Mouse (Mus musculus): ENCODE measurements around the gene Gpx3. TPM values are rescaled to one million over a fixed set of nuclear protein-coding genes. Genes with fewer than 3 reads are reported as not detected.
A peak's percentile ranks its signal among the peaks of the same experiment; 100 is the strongest.

Gpx3 gene
- polyA plus RNA-seq, 1 experiment from 2014 or later: 29.0 TPM

DNA sequence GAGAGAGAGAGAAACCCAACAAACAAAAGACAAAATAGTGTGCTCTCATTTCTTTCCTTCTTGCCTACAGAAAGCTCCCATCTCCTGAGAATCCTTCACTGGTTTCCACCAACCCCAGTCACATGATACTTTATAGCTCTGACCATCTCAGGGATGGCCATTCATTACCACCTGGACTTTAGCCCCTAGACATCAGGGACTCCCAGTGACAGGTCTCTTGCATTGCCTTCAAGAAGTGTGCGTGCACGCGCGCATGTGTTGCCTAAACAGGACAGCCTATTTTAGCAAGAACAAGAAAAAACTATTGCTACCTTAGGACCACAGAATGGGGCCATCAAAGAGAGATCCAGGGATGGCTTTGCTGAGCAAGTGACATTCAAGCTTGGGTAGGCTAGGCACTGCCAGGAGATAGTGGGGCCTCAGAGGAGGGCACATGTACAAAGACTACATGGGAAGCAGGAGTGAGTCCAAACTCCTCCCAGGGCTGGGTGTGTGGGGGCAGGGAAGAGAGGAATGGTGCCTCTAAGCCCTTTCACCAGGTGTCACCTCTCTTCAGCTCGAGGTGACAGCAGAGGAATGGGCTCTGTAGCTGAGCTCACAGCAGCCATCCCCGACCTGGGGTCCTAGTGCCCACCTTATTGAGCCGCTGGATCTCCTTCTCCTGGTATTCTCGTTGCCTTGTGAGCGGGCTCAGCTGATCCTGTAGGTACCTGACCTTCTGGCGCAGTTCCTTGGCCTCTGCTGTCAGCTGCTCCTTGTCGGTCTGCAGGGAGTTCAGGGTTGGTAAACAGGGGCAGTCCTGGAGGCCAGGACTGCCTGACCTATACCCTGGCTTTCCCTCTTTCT is 18.1 kb downstream of the Gpx3 start:
- Histone ChIP-seq H3K4me2 (no peak overlapping the region), H3K9me3 (no peaks in the 10 kb centered on the region), H3K27me3 (no peaks in the 10 kb centered on the region), H3K4me3 (no peak overlapping the region), H3K27ac (no peak overlapping the region), H3K36me3 (peaks cover 92% of the 10 kb centered on the region), H3K4me1 (no peaks in the 10 kb centered on the region), H3K9ac (no peak overlapping the region)
- 73% methylated on average over 11 of the region's 11 CpGs for WGBS
- ATAC-seq (ENCODE audit: insufficient number of reproducible peaks, insufficient read depth, low FRiP score, low TSS enrichment, low read depth): no peak

DNA sequence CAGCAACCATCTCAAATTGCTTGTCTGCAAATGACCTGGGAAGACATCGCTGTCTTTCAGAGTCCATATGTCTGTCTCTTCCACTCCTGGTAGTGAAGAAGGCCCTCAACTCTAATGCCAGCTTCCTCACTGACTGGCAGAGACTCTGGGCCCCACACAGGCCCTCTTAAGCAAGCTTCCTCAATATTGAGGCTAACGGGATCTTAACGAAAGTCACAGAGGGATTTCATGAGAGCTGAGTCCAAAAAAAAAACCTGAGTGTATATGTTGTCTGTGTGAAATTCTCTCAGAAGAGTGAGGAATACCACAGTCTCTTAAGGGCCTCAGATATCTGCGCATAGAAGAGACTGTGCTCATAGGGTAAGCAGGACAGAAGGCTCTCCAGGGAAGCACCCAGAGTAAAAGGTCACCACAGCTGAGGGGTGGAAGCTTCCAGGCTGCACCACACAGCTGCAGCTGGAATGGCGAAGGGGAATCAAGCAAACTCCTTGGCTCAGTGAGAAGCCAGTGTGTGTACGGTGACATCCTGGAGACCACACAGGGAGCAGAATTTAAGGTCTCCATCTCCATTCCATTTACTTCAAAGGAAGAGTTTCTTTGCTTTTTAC is 18.8 kb downstream of the Gpx3 start:
- Histone ChIP-seq H3K4me3 (no peak overlapping the region), H3K36me3 (peaks cover 92% of the 10 kb centered on the region), H3K27ac (no peak overlapping the region), H3K27me3 (no peaks in the 10 kb centered on the region), H3K4me1 (no peaks in the 10 kb centered on the region), H3K4me2 (no peak overlapping the region), H3K9me3 (no peaks in the 10 kb centered on the region), H3K9ac (no peak overlapping the region)
- WGBS: 75% methylated on average over 6 of the region's 6 CpGs
- ATAC-seq (ENCODE audit: insufficient number of reproducible peaks, insufficient read depth, low FRiP score, low TSS enrichment, low read depth): no peak

DNA sequence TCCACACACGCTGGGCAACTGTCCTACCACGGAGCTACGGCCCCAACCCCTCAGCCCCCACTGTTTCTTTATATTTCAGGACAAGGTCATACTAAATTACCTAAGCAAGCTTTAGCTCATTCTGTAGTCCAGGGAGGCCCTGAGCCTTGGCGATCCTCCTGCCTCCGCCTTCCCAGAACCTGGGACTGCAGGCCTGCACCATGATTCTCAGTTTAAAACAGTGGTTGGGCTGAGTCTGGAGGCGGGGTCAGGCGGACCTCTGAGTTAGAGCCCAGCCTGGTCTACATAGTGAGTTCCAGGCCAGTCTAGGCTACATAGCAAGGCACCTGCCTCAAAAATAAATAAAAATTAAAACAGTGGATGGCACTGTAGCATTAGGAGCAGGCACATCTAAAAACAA is 19.5 kb downstream of the Gpx3 start:
- Histone ChIP-seq H3K36me3 (peaks cover 94% of the 10 kb centered on the region), H3K9ac (no peak overlapping the region), H3K27ac (no peak overlapping the region), H3K9me3 (no peaks in the 10 kb centered on the region), H3K27me3 (no peaks in the 10 kb centered on the region), H3K4me2 (no peak overlapping the region), H3K4me1 (no peaks in the 10 kb centered on the region), H3K4me3 (no peak overlapping the region)
- 0 out of 2 replicates have a peak, but pooled peaks have one; percentile 41 for ATAC-seq (ENCODE audit: insufficient number of reproducible peaks, insufficient read depth, low FRiP score, low TSS enrichment, low read depth)
- WGBS: 55% methylated on average over 7 of the region's 7 CpGs

DNA sequence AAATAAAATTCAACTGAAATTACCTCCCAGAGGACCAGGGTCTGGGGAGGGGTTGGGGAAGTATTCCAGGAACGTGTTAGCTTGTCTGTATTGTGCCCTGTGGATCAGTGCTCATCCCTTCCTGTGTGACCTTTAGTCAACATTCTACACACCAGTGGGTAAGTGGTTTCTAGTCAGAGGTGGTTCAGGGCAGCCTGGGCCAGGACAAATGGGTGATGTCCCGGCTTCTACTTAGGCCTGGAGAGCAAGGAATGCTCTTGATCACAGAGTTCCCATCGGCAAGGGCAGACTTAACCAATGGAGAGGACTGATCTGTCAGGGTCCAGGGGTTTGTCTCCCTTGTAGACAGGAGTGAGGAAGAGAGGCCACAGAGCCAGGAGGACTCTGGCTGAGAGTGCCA is 20.2 kb downstream of the Gpx3 start:
- Histone ChIP-seq H3K27ac (no peak overlapping the region), H3K36me3 (peaks cover 94% of the 10 kb centered on the region), H3K9me3 (no peaks in the 10 kb centered on the region), H3K4me1 (no peaks in the 10 kb centered on the region), H3K9ac (no peak overlapping the region), H3K4me2 (no peak overlapping the region), H3K4me3 (no peak overlapping the region), H3K27me3 (no peaks in the 10 kb centered on the region)
- ATAC-seq (ENCODE audit: insufficient number of reproducible peaks, insufficient read depth, low FRiP score, low TSS enrichment, low read depth): no peak
- 90% methylated on average over 3 of the region's 3 CpGs for WGBS

DNA sequence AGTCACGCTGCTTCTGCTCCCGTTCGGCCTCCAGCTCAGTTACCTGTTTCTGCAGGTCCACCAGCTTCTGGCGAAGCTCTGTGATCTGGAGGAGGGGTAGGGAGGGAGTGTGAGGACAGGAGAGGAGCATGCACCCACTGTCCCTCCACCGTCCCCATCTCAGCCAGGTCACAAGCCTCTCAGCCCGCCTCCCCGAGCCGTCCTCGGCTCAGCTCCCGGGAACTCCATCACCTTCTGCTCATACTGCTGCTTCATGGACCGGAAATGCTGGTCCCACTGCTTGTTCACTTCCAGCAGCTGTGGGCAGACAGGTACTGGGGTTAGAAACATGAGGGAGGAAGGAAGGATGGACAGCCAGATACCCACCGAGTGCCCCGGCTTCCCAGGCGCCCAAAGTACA is 21.9 kb downstream of the Gpx3 start:
- Histone ChIP-seq H3K4me1 (no peaks in the 10 kb centered on the region), H3K9me3 (no peaks in the 10 kb centered on the region), H3K4me2 (no peak overlapping the region), H3K27ac (no peak overlapping the region), H3K4me3 (no peak overlapping the region), H3K27me3 (no peaks in the 10 kb centered on the region), H3K36me3 (peaks cover 91% of the 10 kb centered on the region), H3K9ac (no peak overlapping the region)
- ATAC-seq (ENCODE audit: insufficient number of reproducible peaks, insufficient read depth, low FRiP score, low TSS enrichment, low read depth): no peak
- 93% methylated on average over 14 of the region's 14 CpGs for WGBS

DNA sequence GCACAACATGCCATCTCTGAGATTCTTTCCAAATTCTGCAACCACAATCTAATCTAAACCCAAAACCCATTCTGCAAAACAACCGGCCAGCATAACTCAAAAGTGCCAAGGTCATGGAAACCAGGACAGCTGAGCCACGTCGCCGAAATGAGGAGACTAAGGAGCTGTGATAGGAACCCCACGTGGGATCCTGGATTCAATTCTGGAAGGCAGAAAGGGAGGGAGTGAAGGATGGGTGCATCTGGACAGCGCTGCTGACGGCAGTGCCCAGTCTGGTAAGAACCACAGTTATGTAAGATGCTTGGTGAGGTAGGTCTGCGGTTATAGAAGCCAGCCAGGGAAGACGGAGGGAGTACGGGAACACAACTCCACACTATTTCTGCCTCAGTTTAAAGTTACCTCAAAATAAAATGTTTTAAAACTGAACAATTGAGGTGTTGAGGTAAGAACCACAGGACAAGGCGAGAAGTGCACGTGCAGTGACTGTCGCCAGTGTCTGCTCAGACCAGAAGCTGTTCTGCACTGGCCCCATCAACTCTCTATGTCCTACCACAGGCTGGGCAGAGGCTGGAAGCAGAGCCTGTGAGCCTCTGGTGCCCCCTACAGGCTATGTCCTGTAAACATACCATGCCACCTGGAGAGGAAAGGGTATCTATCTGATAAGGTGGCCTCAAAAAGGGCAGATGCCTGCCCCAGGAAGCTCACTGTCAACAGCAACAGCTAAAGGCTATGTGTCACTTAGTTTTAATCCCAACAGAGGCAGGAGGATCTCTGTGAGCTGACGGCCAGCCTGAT is 25.3 kb downstream of the Gpx3 start:
- H3K4me1 ChIP-seq: no peaks in the 10 kb centered on the region
- peaks cover 91% of the 10 kb centered on the region for H3K36me3 ChIP-seq
- no peak overlapping the region for H3K27ac ChIP-seq
- ATAC-seq (ENCODE audit: insufficient number of reproducible peaks, insufficient read depth, low FRiP score, low TSS enrichment, low read depth): no peak
- H3K4me3 ChIP-seq: no peak overlapping the region
- H3K9ac ChIP-seq: no peak overlapping the region
- H3K27me3 ChIP-seq: no peaks in the 10 kb centered on the region
- no peaks in the 10 kb centered on the region for H3K9me3 ChIP-seq
- no peak overlapping the region for H3K4me2 ChIP-seq
- 81% methylated on average over 14 of the region's 14 CpGs for WGBS

DNA sequence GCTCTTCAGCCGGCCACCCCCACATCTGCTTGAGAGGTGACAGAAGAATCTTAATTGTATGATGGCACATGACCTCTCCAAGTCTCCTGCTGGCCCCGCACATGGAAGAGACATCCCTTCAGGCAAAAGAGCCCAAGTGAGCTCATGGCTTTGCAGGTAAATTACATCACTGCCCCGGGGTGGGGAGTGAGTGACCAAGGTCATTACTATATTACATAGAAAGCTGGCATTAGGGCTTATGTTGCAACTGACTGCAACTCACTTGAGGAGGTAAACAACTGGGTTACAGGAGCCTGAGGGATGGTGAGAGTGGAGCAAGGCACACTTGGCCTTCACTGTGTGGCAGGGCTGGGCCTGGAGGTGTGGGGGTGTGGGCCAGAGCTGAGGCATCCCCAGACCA is 26.0 kb downstream of the Gpx3 start:
- Histone ChIP-seq H3K9me3 (no peaks in the 10 kb centered on the region), H3K36me3 (peaks cover 89% of the 10 kb centered on the region), H3K4me1 (no peaks in the 10 kb centered on the region), H3K27me3 (no peaks in the 10 kb centered on the region), H3K27ac (no peak overlapping the region), H3K4me2 (no peak overlapping the region), H3K4me3 (no peak overlapping the region), H3K9ac (no peak overlapping the region)
- no peak for ATAC-seq (ENCODE audit: insufficient number of reproducible peaks, insufficient read depth, low FRiP score, low TSS enrichment, low read depth)
- WGBS: 87% methylated on average over 3 of the region's 3 CpGs

DNA sequence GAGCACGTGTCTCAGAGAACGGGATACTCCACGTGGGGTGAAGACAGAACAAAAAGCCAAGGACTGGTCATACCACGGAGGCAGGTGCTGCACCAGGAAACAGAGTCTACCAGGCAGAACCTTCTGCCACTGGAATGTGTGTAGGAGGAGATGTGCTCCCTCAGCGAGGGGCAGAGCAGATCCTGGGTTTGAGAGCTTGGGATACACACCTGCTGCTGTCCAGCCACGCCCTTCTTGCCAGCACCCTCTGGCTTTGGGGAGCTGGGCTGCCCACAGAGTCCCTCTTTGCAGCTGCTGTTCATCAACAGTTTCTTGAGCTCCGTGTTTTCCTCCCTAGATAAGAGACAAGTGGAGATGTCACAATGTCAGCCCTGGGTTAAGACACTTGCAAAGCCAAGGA is 26.6 kb downstream of the Gpx3 start:
- no peaks in the 10 kb centered on the region for H3K4me1 ChIP-seq
- WGBS: 84% methylated on average over 7 of the region's 7 CpGs

DNA sequence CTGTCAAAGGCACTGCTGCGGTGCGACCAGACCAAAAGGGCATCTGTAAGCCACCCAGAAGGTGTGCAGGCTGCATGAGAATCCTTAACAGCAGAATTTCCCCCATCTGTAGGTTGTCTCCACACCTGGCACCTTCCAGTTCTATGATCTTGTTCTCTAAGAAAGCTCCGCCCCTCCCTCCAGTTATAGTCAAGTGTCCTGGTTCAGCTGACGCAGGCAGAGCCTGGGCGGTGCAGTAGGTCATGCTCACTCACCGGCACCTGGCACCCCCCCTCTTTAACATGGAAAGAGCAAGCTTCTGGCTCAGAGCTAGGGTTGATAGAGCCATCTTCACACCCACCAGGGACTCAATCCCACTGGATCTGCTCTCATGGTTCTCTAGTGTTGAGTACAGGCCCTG is 27.0 kb downstream of the Gpx3 start:
- H3K4me1 ChIP-seq: no peaks in the 10 kb centered on the region
- no peak overlapping the region for H3K4me2 ChIP-seq
- no peaks in the 10 kb centered on the region for H3K27me3 ChIP-seq
- 89% methylated on average over 6 of the region's 6 CpGs for WGBS
- no peaks in the 10 kb centered on the region for H3K9me3 ChIP-seq
- H3K4me3 ChIP-seq: no peak overlapping the region
- H3K27ac ChIP-seq: no peak overlapping the region
- peaks cover 89% of the 10 kb centered on the region for H3K36me3 ChIP-seq
- no peak for ATAC-seq (ENCODE audit: insufficient number of reproducible peaks, insufficient read depth, low FRiP score, low TSS enrichment, low read depth)
- no peak overlapping the region for H3K9ac ChIP-seq

More for the DNA sequence above, 26.6 kb downstream of the Gpx3 start:
- Histone ChIP-seq H3K27me3 (no peaks in the 10 kb centered on the region), H3K36me3 (peaks cover 89% of the 10 kb centered on the region), H3K9me3 (no peaks in the 10 kb centered on the region), H3K4me3 (no peak overlapping the region), H3K27ac (no peak overlapping the region), H3K9ac (no peak overlapping the region), H3K4me2 (no peak overlapping the region)
- no peak for ATAC-seq (ENCODE audit: insufficient number of reproducible peaks, insufficient read depth, low FRiP score, low TSS enrichment, low read depth)

DNA sequence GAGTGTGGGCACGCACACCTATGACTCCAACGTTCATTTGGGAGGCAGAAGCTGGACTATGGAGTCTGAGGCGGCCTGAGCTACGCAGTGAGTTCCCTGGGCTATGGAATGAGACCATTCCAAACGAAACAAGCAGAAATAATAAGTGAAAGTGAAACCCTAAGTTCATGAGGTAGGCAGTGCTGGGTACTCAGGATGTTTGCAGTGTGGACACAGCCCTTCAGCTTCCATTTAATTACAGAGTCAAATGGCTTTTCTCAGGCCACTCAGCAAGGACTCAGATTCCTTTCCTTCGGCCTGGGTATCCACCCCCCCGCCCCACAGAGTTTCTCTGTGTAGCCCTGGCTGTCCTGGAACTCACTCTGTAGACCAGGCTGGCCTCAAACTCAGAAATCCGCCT is 27.5 kb downstream of the Gpx3 start:
- no peak overlapping the region for H3K4me3 ChIP-seq
- no peaks in the 10 kb centered on the region for H3K4me1 ChIP-seq
- no peak overlapping the region for H3K27ac ChIP-seq
- H3K4me2 ChIP-seq: no peak overlapping the region
- no peaks in the 10 kb centered on the region for H3K27me3 ChIP-seq
- H3K9ac ChIP-seq: no peak overlapping the region
- no peak for ATAC-seq (ENCODE audit: insufficient number of reproducible peaks, insufficient read depth, low FRiP score, low TSS enrichment, low read depth)
- WGBS: 80% methylated on average over 8 of the region's 8 CpGs
- no peaks in the 10 kb centered on the region for H3K9me3 ChIP-seq
- H3K36me3 ChIP-seq: peaks cover 87% of the 10 kb centered on the region

DNA sequence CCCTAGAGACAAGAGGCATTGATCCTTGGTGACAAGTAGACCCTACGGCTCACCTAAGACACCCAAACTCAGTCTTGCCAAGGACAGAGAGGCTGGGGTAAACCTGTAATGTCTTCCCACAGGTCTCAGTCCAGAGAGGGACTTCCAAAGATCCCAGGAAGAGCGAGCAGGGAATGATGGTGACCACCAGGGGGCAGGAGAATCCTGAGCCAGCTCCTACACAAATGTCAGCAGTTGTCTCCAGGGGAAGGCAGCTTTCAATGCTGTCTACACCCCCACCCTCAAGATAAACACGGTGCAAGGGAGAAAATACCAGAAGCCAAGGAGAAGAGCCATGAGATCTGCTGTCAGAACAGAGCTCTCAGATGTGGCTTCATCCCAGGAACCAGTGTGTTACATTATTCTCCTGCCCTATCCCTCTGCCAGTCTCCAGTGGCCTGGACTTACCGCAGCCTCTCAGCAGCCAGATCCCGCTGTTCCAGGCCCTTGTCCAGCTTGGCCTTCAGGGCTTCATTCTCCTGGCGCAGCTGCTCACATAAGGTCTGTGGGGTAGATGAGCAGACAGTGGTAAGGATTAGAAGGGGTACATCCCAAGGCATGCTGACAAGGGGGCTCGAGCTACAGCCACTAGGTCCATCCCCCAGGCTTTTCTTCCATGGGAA is 28.2 kb downstream of the Gpx3 start:
- no peak overlapping the region for H3K4me2 ChIP-seq
- no peaks in the 10 kb centered on the region for H3K9me3 ChIP-seq
- H3K4me1 ChIP-seq: no peaks in the 10 kb centered on the region
- 67% methylated on average over 7 of the region's 7 CpGs for WGBS
- H3K36me3 ChIP-seq: peaks cover 88% of the 10 kb centered on the region
- H3K27ac ChIP-seq: no peak overlapping the region
- H3K27me3 ChIP-seq: no peaks in the 10 kb centered on the region
- H3K9ac ChIP-seq: no peak overlapping the region
- H3K4me3 ChIP-seq: no peak overlapping the region
- no peak for ATAC-seq (ENCODE audit: insufficient number of reproducible peaks, insufficient read depth, low FRiP score, low TSS enrichment, low read depth)
